Mouse (Mus musculus) spleen, adult 2 months (tissue): ENCODE data around the gene Abl1. TPM values are rescaled to one million over a fixed set of nuclear protein-coding genes. Genes with fewer than 3 reads are reported as not detected.

ENCODE experiments used
- DNase-seq, 2 experiments: peaks; one replicate each; pipeline versions ENCODE4 v3.0.0 to v3.0.0-alpha.2; 2012 to 2021; ENCODE audit warnings: low spot score in 2 of 2, low read depth in 1 of 2
- H3K27ac ChIP-seq: fragments of 200-500 bp; 2 replicates; pipeline ENCODE4 v1.5.1; 2012; ENCODE audit warnings: low read length, inconsistent platforms; ENCODE audit not compliant: insufficient read depth
- H3K27me3 ChIP-seq: fragments of 200-500 bp; 2 replicates; pipeline ENCODE4 v1.6.1; 2012; ENCODE audit warnings: mild to moderate bottlenecking, moderate library complexity, low read length, inconsistent platforms; ENCODE audit not compliant: control insufficient read depth, insufficient read depth
- H3K36me3 ChIP-seq: fragments of 200-500 bp; 2 replicates; pipeline ENCODE4 v1.6.1; 2012; ENCODE audit warnings: mild to moderate bottlenecking, low read length, inconsistent platforms; ENCODE audit not compliant: control insufficient read depth, insufficient read depth
- H3K4me1 ChIP-seq: fragments of 200-500 bp; 2 replicates; pipeline ENCODE4 v1.6.1; 2011; ENCODE audit warnings: inconsistent platforms; ENCODE audit not compliant: control insufficient read depth, insufficient read depth, insufficient read length
- H3K4me3 ChIP-seq: fragments of 200-500 bp; 2 replicates; pipeline ENCODE4 v1.5.1; 2011; ENCODE audit warnings: mild to moderate bottlenecking, inconsistent platforms; ENCODE audit not compliant: insufficient read depth, insufficient read length; ENCODE audit errors: extremely low read depth
- CTCF ChIP-seq: fragments of 200-500 bp; IDR thresholded peaks from 2 replicates; pipeline ENCODE4 v1.5.1; 2011; ENCODE audit warnings: mild to moderate bottlenecking, inconsistent platforms; ENCODE audit not compliant: insufficient read depth, insufficient read length, insufficient replicate concordance; ENCODE audit errors: extremely low read depth
- POLR2A ChIP-seq: fragments of 200-500 bp; IDR thresholded peaks from 2 replicates; pipeline ENCODE4 v1.6.1; 2011; ENCODE audit warnings: low read depth, low read length, inconsistent platforms
- WGBS: fragments of 180-500 bp; shearing (Covaris S2); methylation state at CpG from one replicate; pipeline ENCODE4 v1.1.7; 2018; 5-methylcytosine and 5-hydroxymethylcytosine counted together
- polyA plus RNA-seq: library from polyadenylated mRNA; depleted of rRNA; stranded (reverse); fragments of >200 nt; gene quantifications from 2 replicates; pipeline ENCODE4 v1.2.3, GENCODE M21; 2012; rRNA removed

Gene Abl1
- polyA plus RNA-seq, 1 experiment, result 43.4 TPM

GRCm38 (mm10) chr2:31846692-31847660 is 158.8 kb downstream of the Abl1 start:
- Histone ChIP-seq H3K27ac (no peak overlapping the region), H3K27me3 (peaks cover 24% of the 10 kb centered on the region), H3K4me1 (peaks cover 9% of the 10 kb centered on the region; the same call in 1 of the 2 replicates), H3K4me3 (peak overlapping the region; percentile 5; the same call in 1 of the 2 replicates), H3K36me3 (no peaks in the 10 kb centered on the region)
- no peak for TF ChIP-seq CTCF
- TF ChIP-seq POLR2A, result no peak
- no peak for DNase-seq
- WGBS, result 6% methylated on average over 34 of the region's 35 CpGs

- TF ChIP-seq CTCF (peak; percentile 77), POLR2A (no peak)
- Histone ChIP-seq H3K27ac (no peak overlapping the region), H3K4me1 (peaks cover 9% of the 10 kb centered on the region; the same call in 1 of the 2 replicates), H3K36me3 (no peaks in the 10 kb centered on the region), H3K27me3 (peaks cover 24% of the 10 kb centered on the region), H3K4me3 (no peak overlapping the region)
- DNase-seq, result peak; percentile 29 to 45
- 30% methylated on average over 6 of the region's 6 CpGs for WGBS
These were observed 159.7 kb downstream of the Abl1 start for GRCm38 (mm10) chr2:31847908-31848307.

- no peak for TF ChIP-seq CTCF
- TF ChIP-seq POLR2A, result no peak
- H3K27ac ChIP-seq, result no peak overlapping the region
- no peak for DNase-seq
- H3K27me3 ChIP-seq, result peaks cover 19% of the 10 kb centered on the region
- peaks cover 9% of the 10 kb centered on the region; the same call in 1 of the 2 replicates for H3K4me1 ChIP-seq
- WGBS, result 85% methylated on average over 12 of the region's 12 CpGs
- no peak overlapping the region for H3K4me3 ChIP-seq
- no peaks in the 10 kb centered on the region for H3K36me3 ChIP-seq
These were observed 162.0 kb downstream of the Abl1 start for GRCm38 (mm10) chr2:31850141-31850540.

Other genes with a start within 250 kb of the Abl1 start
- gene Ass1, start 218.2 kb upstream of the Abl1 start, polyA plus RNA-seq, result 17.5 and 18.9 TPM in 2 replicates
- gene Fubp3, start 115.7 kb upstream of the Abl1 start, polyA plus RNA-seq, result 14.0 and 17.2 TPM in 2 replicates
- not detected in 2 replicates for gene Prdm12, start 48.3 kb upstream of the Abl1 start, polyA plus RNA-seq
- 8.2 and 9.1 TPM in 2 replicates for gene Exosc2, start 17.7 kb upstream of the Abl1 start, polyA plus RNA-seq
- 0.93 and 1.1 TPM in 2 replicates for gene Qrfp, start 122.2 kb downstream of the Abl1 start, polyA plus RNA-seq
- gene Fibcd1, start 157.6 kb downstream of the Abl1 start, polyA plus RNA-seq, result 0.16 and 0.20 TPM in 2 replicates
- 2.1 and 2.7 TPM in 2 replicates for gene Lamc3, start 198.9 kb downstream of the Abl1 start, polyA plus RNA-seq